Mouse (Mus musculus): ENCODE data around the gene Rnf8. TPM values are rescaled to one million over a fixed set of nuclear protein-coding genes. Genes with fewer than 3 reads are reported as not detected.

The Rnf8 gene
- total RNA-seq, 2 experiments from 2014 or later, result 24.2 to 31.8 TPM

GRCm38 (mm10) chr17:29679038-29679767 lies 64.6 kb downstream of the Rnf8 start:
- peak; percentile 76 for ATAC-seq (ENCODE audit: poor library complexity, severe bottlenecking)

GRCm38 (mm10) chr17:29680174-29680573 lies 65.6 kb downstream of the Rnf8 start:
- no peak for ATAC-seq (ENCODE audit: poor library complexity, severe bottlenecking)

- ATAC-seq (ENCODE audit: poor library complexity, severe bottlenecking), result 0 out of 2 replicates have a peak, but pooled peaks have one; percentile 22
Measured at GRCm38 (mm10) chr17:29680921-29681320, 66.3 kb downstream of the Rnf8 start.

GRCm38 (mm10) chr17:29681669-29682068 lies 67.1 kb downstream of the Rnf8 start:
- peak; percentile 86 for ATAC-seq (ENCODE audit: poor library complexity, severe bottlenecking)

GRCm38 (mm10) chr17:29682261-29682660 lies 67.7 kb downstream of the Rnf8 start:
- no peak for ATAC-seq (ENCODE audit: poor library complexity, severe bottlenecking)

- ATAC-seq (ENCODE audit: poor library complexity, severe bottlenecking), result no peak
Measured at GRCm38 (mm10) chr17:29683127-29683526, 68.5 kb downstream of the Rnf8 start.

- no peak for ATAC-seq (ENCODE audit: poor library complexity, severe bottlenecking)
Measured at GRCm38 (mm10) chr17:29684275-29684674, 69.7 kb downstream of the Rnf8 start.

GRCm38 (mm10) chr17:29686771-29687170 lies 72.2 kb downstream of the Rnf8 start:
- ATAC-seq (ENCODE audit: poor library complexity, severe bottlenecking), result no peak

GRCm38 (mm10) chr17:29687373-29687772 lies 72.8 kb downstream of the Rnf8 start:
- no peak for ATAC-seq (ENCODE audit: poor library complexity, severe bottlenecking)

GRCm38 (mm10) chr17:29688610-29689009 lies 74.0 kb downstream of the Rnf8 start:
- ATAC-seq (ENCODE audit: poor library complexity, severe bottlenecking), result no peak

- no peak for ATAC-seq (ENCODE audit: poor library complexity, severe bottlenecking)
Measured at GRCm38 (mm10) chr17:29690257-29690656, 75.7 kb downstream of the Rnf8 start.

GRCm38 (mm10) chr17:29692827-29693226 lies 78.2 kb downstream of the Rnf8 start:
- no peak for ATAC-seq (ENCODE audit: poor library complexity, severe bottlenecking)

- no peak for ATAC-seq (ENCODE audit: poor library complexity, severe bottlenecking)
Measured at GRCm38 (mm10) chr17:29693571-29693970, 79.0 kb downstream of the Rnf8 start.

GRCm38 (mm10) chr17:29694516-29694915 lies 79.9 kb downstream of the Rnf8 start:
- ATAC-seq (ENCODE audit: poor library complexity, severe bottlenecking), result no peak

Other genes with a start within 250 kb of the Rnf8 start
- gene Pim1, start 124.0 kb upstream of the Rnf8 start, total RNA-seq (2015), result 65.2 and 66.9 TPM in 2 replicates
- 155 and 168 TPM in 2 replicates for gene Pim1, start 124.0 kb upstream of the Rnf8 start, total RNA-seq (2017)
- not detected in 2 replicates for gene Gm17657, start 65.2 kb upstream of the Rnf8 start, total RNA-seq (2015)
- gene Gm17657, start 65.2 kb upstream of the Rnf8 start, total RNA-seq (2017), result not detected in 2 replicates
- 11.3 and 11.5 TPM in 2 replicates for gene Tbc1d22b, start 65.0 kb upstream of the Rnf8 start, total RNA-seq (2015)
- gene Tbc1d22b, start 65.0 kb upstream of the Rnf8 start, total RNA-seq (2017), result 4.9 and 6.8 TPM in 2 replicates
- gene Tmem217, start 62.4 kb upstream of the Rnf8 start, total RNA-seq (2015), result not detected in 2 replicates
- 0.18 and 0.65 TPM in 2 replicates for gene Tmem217, start 62.4 kb upstream of the Rnf8 start, total RNA-seq (2017)
- gene Gm28043, start 86 bp downstream of the Rnf8 start, total RNA-seq (2015), result 1.7 and 2.1 TPM in 2 replicates
- gene Gm28043, start 86 bp downstream of the Rnf8 start, total RNA-seq (2017), result 9.3 and 11.6 TPM in 2 replicates
- 31.4 and 43.2 TPM in 2 replicates for gene Cmtr1, start 45.8 kb downstream of the Rnf8 start, total RNA-seq (2015)
- 242 and 307 TPM in 2 replicates for gene Cmtr1, start 45.8 kb downstream of the Rnf8 start, total RNA-seq (2017)
- gene Ccdc167, start 102.3 kb downstream of the Rnf8 start, total RNA-seq (2015), result 14.0 and 17.2 TPM in 2 replicates
- 8.9 and 11.5 TPM in 2 replicates for gene Ccdc167, start 102.3 kb downstream of the Rnf8 start, total RNA-seq (2017)